Mouse (Mus musculus) midbrain, embryonic 10.5 days (tissue): ENCODE results near the gene Olfr1046. TPM values are rescaled to one million over a fixed set of nuclear protein-coding genes. Genes with fewer than 3 reads are reported as not detected.
"Not testable (repeated sequence)": the region's sequence is repeated elsewhere in the genome, so short reads cannot be mapped to it uniquely, and the experiment has no call there.

Experiments used
- DNase-seq: peaks from one replicate; pipeline ENCODE4 v3.0.0-alpha.2; 2017; ENCODE audit warnings: low spot score
- H3K27ac ChIP-seq: fragments of 300-500 bp; sonication (generic); replicated peaks from 2 replicates; pipeline ENCODE4 v1.5.1; 2016; ENCODE audit warnings: mild to moderate bottlenecking
- H3K27me3 ChIP-seq: fragments of 300-500 bp; sonication (generic); 2 replicates; pipeline ENCODE4 v1.6.1; 2016; ENCODE audit warnings: low read depth, mild to moderate bottlenecking; ENCODE audit not compliant: poor library complexity, severe bottlenecking
- H3K36me3 ChIP-seq: fragments of 300-500 bp; sonication (generic); 2 replicates; pipeline ENCODE4 v1.6.1; 2016; ENCODE audit warnings: mild to moderate bottlenecking, moderate library complexity
- H3K4me1 ChIP-seq: fragments of 300-500 bp; sonication (generic); 2 replicates; pipeline ENCODE4 v1.6.1; 2016
- H3K4me3 ChIP-seq: fragments of 300-500 bp; sonication (generic); 2 replicates; pipeline ENCODE4 v1.5.1; 2016; ENCODE audit warnings: mild to moderate bottlenecking, moderate library complexity
- H3K9me3 ChIP-seq: fragments of 300-500 bp; sonication (generic); replicated peaks from 2 replicates; pipeline ENCODE4 v1.6.1; 2016; ENCODE audit warnings: mild to moderate bottlenecking
- WGBS: fragments of 180-500 bp; shearing (Covaris S2); methylation state at CpG from one replicate; pipeline ENCODE4 v1.1.7; 2016; 5-methylcytosine and 5-hydroxymethylcytosine counted together
- polyA plus RNA-seq: library from polyadenylated mRNA; unstranded; fragments of >200 nt; fragmentation: Nextera tagmentation; extraction: Ambion mirVana; gene quantifications from 2 replicates; pipeline ENCODE4 v1.2.1, GENCODE M21; 2016

Olfr1046 gene
- not detected in 2 replicates for polyA plus RNA-seq

DNA sequence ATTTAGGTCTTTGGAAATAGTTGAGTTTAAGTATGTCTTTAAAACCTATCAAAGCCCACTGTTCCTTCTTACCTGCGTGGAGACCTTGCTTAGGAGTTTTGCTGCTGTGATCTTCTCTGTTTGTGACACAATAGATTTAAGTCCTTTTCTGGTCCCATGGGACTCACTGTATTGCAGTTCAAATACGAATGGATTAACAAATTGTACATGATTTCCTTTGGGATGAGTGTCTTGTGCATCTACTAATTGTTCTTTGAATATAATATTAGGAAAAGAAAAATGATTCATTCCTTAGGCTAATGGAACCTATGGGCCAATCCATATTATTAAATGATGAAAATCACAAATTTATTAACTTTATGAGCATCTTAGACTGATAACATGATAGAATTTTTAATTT is at the start of gene Olfr1046:
Olfr1046 (minus strand) TSS at position 101 of the 400 bp plus-strand sequence.
- Histone ChIP-seq H3K27me3 (no peaks in the 10 kb centered on the region), H3K36me3 (no peaks in the 10 kb centered on the region), H3K9me3 (no peaks in the 10 kb centered on the region), H3K4me3 (no peak within 1 kb of the TSS), H3K27ac (no peak within 1 kb of the TSS), H3K4me1 (no peaks in the 10 kb centered on the region)
- WGBS: 73% methylated on average over 2 of the region's 2 CpGs
- no peak for DNase-seq

GRCm38 (mm10) chr2:86258228-86258627 is 39.1 kb upstream of the Olfr1046 start, which contains the start of gene Olfr1049:
TSS of gene Olfr1049 (minus strand) at chr2:86258328.
- DNase-seq, H3K36me3 ChIP-seq, H3K9me3 ChIP-seq, H3K27me3 ChIP-seq, H3K4me3 ChIP-seq, H3K27ac ChIP-seq, H3K4me1 ChIP-seq: not testable (repeated sequence)

DNA sequence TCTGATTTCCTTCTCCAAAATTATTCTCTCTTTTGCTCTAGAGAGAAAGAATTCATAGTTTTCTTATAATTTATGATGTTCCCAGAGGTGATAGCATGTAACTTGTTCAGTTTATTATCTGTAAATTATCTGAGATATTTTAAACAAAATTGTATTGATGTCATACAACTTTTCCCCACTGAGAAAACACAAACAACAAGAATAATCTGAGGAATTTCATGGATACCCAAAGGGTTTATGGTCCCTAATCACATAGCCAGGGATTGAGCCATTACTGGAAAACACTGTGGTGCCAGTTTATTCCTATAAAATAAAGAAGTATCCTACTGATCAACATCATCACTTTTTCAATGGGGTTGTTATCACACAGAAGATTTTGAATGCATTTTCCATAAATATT is 21.1 kb upstream of the Olfr1046 start, which contains the start of gene Olfr1048:
Olfr1048 (minus strand) TSS at position 101 of the 400 bp plus-strand sequence.
- no peak for DNase-seq
- no peaks in the 10 kb centered on the region for H3K4me1 ChIP-seq
- no peaks in the 10 kb centered on the region for H3K36me3 ChIP-seq
- H3K9me3 ChIP-seq: no peaks in the 10 kb centered on the region
- no peak within 1 kb of the TSS for H3K4me3 ChIP-seq
- H3K27me3 ChIP-seq: no peaks in the 10 kb centered on the region
- H3K27ac ChIP-seq: no peak within 1 kb of the TSS

GRCm38 (mm10) chr2:86231301-86231700 is 12.2 kb upstream of the Olfr1046 start, which contains the start of gene Olfr1047:
TSS of gene Olfr1047 (minus strand) at chr2:86231401.
- 96% methylated on average over 1 of the region's 1 CpGs for whole genome bisulfite sequencing
- Histone ChIP-seq H3K4me1 (no peaks in the 10 kb centered on the region), H3K27me3 (no peaks in the 10 kb centered on the region), H3K9me3 (no peaks in the 10 kb centered on the region), H3K27ac (no peak within 1 kb of the TSS), H3K36me3 (no peaks in the 10 kb centered on the region), H3K4me3 (no peak within 1 kb of the TSS)
- DNase-seq: no peak

DNA sequence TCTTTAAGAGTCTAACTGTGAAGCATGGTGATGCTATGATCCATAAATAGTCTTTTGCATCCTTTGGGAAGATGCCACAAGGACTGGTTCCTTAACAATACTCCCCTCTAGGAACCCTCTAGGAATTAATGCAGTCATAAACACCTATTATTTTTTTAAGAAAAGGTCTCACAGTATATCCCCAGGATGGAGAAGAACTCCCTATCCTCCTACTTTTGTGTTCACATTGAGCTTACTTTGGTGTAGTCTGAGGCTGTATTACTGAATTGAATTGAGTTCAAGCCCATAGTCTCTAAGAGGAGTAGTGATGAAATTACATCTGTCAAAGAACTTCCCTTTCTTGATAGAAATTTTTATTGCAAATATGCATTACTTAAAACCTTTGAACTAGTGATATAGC is 16.2 kb downstream of the Olfr1046 start, which contains the start of gene Olfr1045:
Olfr1045 (minus strand) TSS at position 101 of the 400 bp plus-strand sequence.
- H3K27ac ChIP-seq: no peak within 1 kb of the TSS
- no peaks in the 10 kb centered on the region for H3K9me3 ChIP-seq
- no peaks in the 10 kb centered on the region for H3K27me3 ChIP-seq
- DNase-seq: no peak
- H3K36me3 ChIP-seq: no peaks in the 10 kb centered on the region
- H3K4me1 ChIP-seq: no peaks in the 10 kb centered on the region
- no peak within 1 kb of the TSS for H3K4me3 ChIP-seq

- no peaks in the 10 kb centered on the region for H3K36me3 ChIP-seq
- no peaks in the 10 kb centered on the region for H3K27me3 ChIP-seq
- WGBS: 63% methylated on average over 1 of the region's 1 CpGs
- no peak overlapping the region for H3K27ac ChIP-seq
- no peaks in the 10 kb centered on the region for H3K4me1 ChIP-seq
- no peak overlapping the region for H3K4me3 ChIP-seq
- no peaks in the 10 kb centered on the region for H3K9me3 ChIP-seq
- DNase-seq: no peak
Observed at GRCm38 (mm10) chr2:86195863-86196262, 23.3 kb downstream of the Olfr1046 start.

GRCm38 (mm10) chr2:86185583-86185982 is 33.5 kb downstream of the Olfr1046 start, which contains the start of gene Olfr52:
TSS of gene Olfr52 (minus strand) at chr2:86185683.
- no peaks in the 10 kb centered on the region for H3K27me3 ChIP-seq
- H3K9me3 ChIP-seq: no peaks in the 10 kb centered on the region
- no peak for DNase-seq
- no peak within 1 kb of the TSS for H3K27ac ChIP-seq
- H3K4me1 ChIP-seq: no peaks in the 10 kb centered on the region
- no peaks in the 10 kb centered on the region for H3K36me3 ChIP-seq
- H3K4me3 ChIP-seq: no peak within 1 kb of the TSS

- no peaks in the 10 kb centered on the region for H3K36me3 ChIP-seq
- no peaks in the 10 kb centered on the region for H3K9me3 ChIP-seq
- no peak for DNase-seq
- H3K27me3 ChIP-seq: no peaks in the 10 kb centered on the region
- H3K27ac ChIP-seq: no peak overlapping the region
- H3K4me3 ChIP-seq: no peak overlapping the region
- WGBS: 77% methylated on average over 3 of the region's 3 CpGs
- H3K4me1 ChIP-seq: no peaks in the 10 kb centered on the region
Observed at GRCm38 (mm10) chr2:86179950-86180349, 39.2 kb downstream of the Olfr1046 start.

DNA sequence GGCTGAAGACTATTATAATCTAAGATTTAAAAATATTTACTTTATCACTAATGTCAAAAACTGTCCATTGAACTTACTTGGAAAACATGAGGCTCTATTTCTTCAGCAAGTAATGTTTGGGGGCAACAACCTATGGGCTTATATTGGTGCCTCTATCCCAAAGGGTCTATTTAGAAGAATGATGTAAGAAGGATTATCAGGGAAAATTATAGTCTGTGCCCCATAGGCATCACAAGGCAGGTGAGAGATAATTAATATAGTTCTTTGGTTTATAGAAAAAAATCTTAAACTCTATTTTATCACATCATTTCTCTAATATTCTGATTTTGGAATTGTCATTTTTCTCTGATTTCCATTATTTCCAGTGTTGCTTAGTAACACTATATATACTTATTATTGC is 41.4 kb downstream of the Olfr1046 start, which contains the start of gene Olfr1044:
Olfr1044 (minus strand) TSS at position 101 of the 400 bp plus-strand sequence.
- DNase-seq: no peak
- H3K27ac ChIP-seq: no peak within 1 kb of the TSS
- no peaks in the 10 kb centered on the region for H3K4me1 ChIP-seq
- H3K36me3 ChIP-seq: no peaks in the 10 kb centered on the region
- no peaks in the 10 kb centered on the region for H3K9me3 ChIP-seq
- no peak within 1 kb of the TSS for H3K4me3 ChIP-seq
- no peaks in the 10 kb centered on the region for H3K27me3 ChIP-seq

DNA sequence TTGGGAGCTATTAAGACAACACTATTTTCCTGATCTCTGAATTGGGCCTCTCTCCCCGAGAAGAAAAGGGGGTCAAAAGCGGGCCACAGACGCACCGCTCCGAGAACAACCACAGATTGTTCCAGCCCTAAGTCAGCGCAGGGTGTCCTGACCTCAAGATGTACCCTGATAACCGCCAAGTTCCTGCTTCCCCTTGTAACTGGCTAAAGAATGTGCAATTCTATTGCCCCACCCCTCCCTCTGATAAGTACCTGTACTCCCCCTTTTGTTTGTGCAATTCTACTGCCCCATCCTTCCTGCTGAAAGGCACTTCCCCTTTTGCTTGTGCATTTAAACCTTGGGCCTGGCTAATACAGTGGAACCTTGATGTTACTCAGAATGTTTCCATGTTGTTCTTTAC is 43.7 kb downstream of the Olfr1046 start:
- 89% methylated on average over 7 of the region's 7 CpGs for WGBS
- DNase-seq, H3K27me3 ChIP-seq, H3K27ac ChIP-seq, H3K4me3 ChIP-seq, H3K9me3 ChIP-seq, H3K4me1 ChIP-seq, H3K36me3 ChIP-seq: not testable (repeated sequence)

- 88% methylated on average over 2 of the region's 2 CpGs for WGBS
- Histone ChIP-seq H3K27me3 (no peaks in the 10 kb centered on the region), H3K9me3 (no peaks in the 10 kb centered on the region), H3K27ac (no peak within 1 kb of the TSS), H3K4me1 (no peaks in the 10 kb centered on the region), H3K4me3 (no peak within 1 kb of the TSS), H3K36me3 (no peaks in the 10 kb centered on the region)
- DNase-seq: no peak
Observed at GRCm38 (mm10) chr2:86167422-86167821, 51.7 kb downstream of the Olfr1046 start, which contains the start of gene Olfr1043. TSS of gene Olfr1043 (minus strand) at chr2:86167522.
